Mouse (Mus musculus) stomach, postnatal 0 days (tissue): Measurements from ENCODE around the gene Zfp362. TPM values are rescaled to one million over a fixed set of nuclear protein-coding genes. Genes with fewer than 3 reads are reported as not detected.

ENCODE experiments used
- ATAC-seq: fragments of 200-750 bp; cut with Nextera tagmentation; 2 replicates; pipeline ENCODE4 v1.8.0; 2017; ENCODE audit not compliant: low FRiP score, low TSS enrichment
- DNase-seq: peaks from one replicate; pipeline ENCODE4 v3.0.0-alpha.2; 2016; ENCODE audit warnings: low spot score
- H3K27ac ChIP-seq: fragments of 300-500 bp; sonication (generic); replicated peaks from 2 replicates; pipeline ENCODE4 v1.5.1; 2014; ENCODE audit warnings: mild to moderate bottlenecking, control low read depth
- H3K27me3 ChIP-seq: fragments of 300-500 bp; sonication (generic); 2 replicates; pipeline ENCODE4 v1.6.1; 2014; ENCODE audit warnings: low read length; ENCODE audit not compliant: control insufficient read depth, insufficient read depth
- H3K36me3 ChIP-seq: fragments of 300-500 bp; sonication (generic); 2 replicates; pipeline ENCODE4 v1.6.1; 2014; ENCODE audit warnings: low read length, mixed read lengths; ENCODE audit not compliant: control insufficient read depth, insufficient read depth
- H3K4me1 ChIP-seq: fragments of 300-500 bp; sonication (generic); replicated peaks from 2 replicates; pipeline ENCODE4 v1.6.1; 2014; ENCODE audit warnings: antibody characterized with exemption; ENCODE audit not compliant: control insufficient read depth, insufficient read depth
- H3K4me2 ChIP-seq: fragments of 300-500 bp; sonication (generic); replicated peaks from 2 replicates; pipeline ENCODE4 v1.6.1; 2014; ENCODE audit warnings: low read depth, mild to moderate bottlenecking, control low read depth, moderate library complexity
- H3K4me3 ChIP-seq: fragments of 300-500 bp; sonication (generic); 2 replicates; pipeline ENCODE4 v1.5.1; 2014; ENCODE audit warnings: low read depth, low read length, control low read depth
- H3K9ac ChIP-seq: fragments of 300-500 bp; sonication (generic); 2 replicates; pipeline ENCODE4 v1.6.1; 2014; ENCODE audit warnings: mild to moderate bottlenecking, low read length, control low read depth, mixed read lengths
- H3K9me3 ChIP-seq: fragments of 300-500 bp; sonication (generic); 2 replicates; pipeline ENCODE4 v1.6.1; 2016; ENCODE audit warnings: low read length; ENCODE audit not compliant: control insufficient read depth
- CTCF ChIP-seq: IDR thresholded peaks from 2 replicates; pipeline ENCODE4 v1.5.1; 2016; ENCODE audit warnings: antibody characterized with exemption, low read depth, mild to moderate bottlenecking, moderate library complexity
- EP300 ChIP-seq: optimal IDR thresholded peaks from 2 replicates; pipeline ENCODE3; 2016; ENCODE audit warnings: antibody characterized with exemption
- WGBS: fragments of 180-500 bp; shearing (Covaris S2); extraction: QIAGEN DNeasy Blood & Tissue Kit; methylation state at CpG from one replicate; pipeline ENCODE4 v1.1.7; 2014; 5-methylcytosine and 5-hydroxymethylcytosine counted together
- polyA plus RNA-seq: library from polyadenylated mRNA; unstranded; fragments of >200 nt; fragmentation: Nextera tagmentation; extraction: Ambion mirVana; gene quantifications from 2 replicates; pipeline ENCODE4 v1.2.1, GENCODE M21; 2015

Zfp362 gene
- polyA plus RNA-seq, 1 experiment from 2014 or later: 11.3 TPM

GRCm38 (mm10) chr4:128766929-128767328, 38.9 kb downstream of the Zfp362 start:
- Histone ChIP-seq H3K9me3 (no peaks in the 10 kb centered on the region), H3K27me3 (no peaks in the 10 kb centered on the region), H3K4me1 (no peaks in the 10 kb centered on the region), H3K9ac (no peak overlapping the region), H3K4me2 (no peak overlapping the region), H3K27ac (no peak overlapping the region), H3K36me3 (no peaks in the 10 kb centered on the region), H3K4me3 (no peak overlapping the region)
- WGBS: 91% methylated on average over 20 of the region's 20 CpGs
- no peak for ATAC-seq
- TF ChIP-seq CTCF (no peak), EP300 (no peak)
- no peak for DNase-seq

- H3K9ac ChIP-seq: no peak overlapping the region
- WGBS: 79% methylated on average over 6 of the region's 6 CpGs
- ATAC-seq (no peak), DNase-seq (no peak)
- no peaks in the 10 kb centered on the region for H3K27me3 ChIP-seq
- no peaks in the 10 kb centered on the region for H3K9me3 ChIP-seq
- no peak overlapping the region for H3K27ac ChIP-seq
- no peak for TF ChIP-seq EP300
- no peak for TF ChIP-seq CTCF
- H3K4me1 ChIP-seq: no peaks in the 10 kb centered on the region
- no peak overlapping the region for H3K4me3 ChIP-seq
- no peaks in the 10 kb centered on the region for H3K36me3 ChIP-seq
- no peak overlapping the region for H3K4me2 ChIP-seq
Measured at GRCm38 (mm10) chr4:128760029-128760428, 45.8 kb downstream of the Zfp362 start.

GRCm38 (mm10) chr4:128759214-128759613, 46.6 kb downstream of the Zfp362 start:
- no peaks in the 10 kb centered on the region for H3K27me3 ChIP-seq
- DNase-seq (no peak), ATAC-seq (no peak)
- H3K36me3 ChIP-seq: no peaks in the 10 kb centered on the region
- H3K9ac ChIP-seq: no peak overlapping the region
- TF ChIP-seq EP300: no peak
- TF ChIP-seq CTCF: no peak
- H3K4me1 ChIP-seq: no peaks in the 10 kb centered on the region
- H3K9me3 ChIP-seq: no peaks in the 10 kb centered on the region
- H3K4me2 ChIP-seq: no peak overlapping the region
- no peak overlapping the region for H3K27ac ChIP-seq
- WGBS: 75% methylated on average over 5 of the region's 5 CpGs
- H3K4me3 ChIP-seq: no peak overlapping the region

GRCm38 (mm10) chr4:128755900-128756299, 49.9 kb downstream of the Zfp362 start:
- WGBS: 65% methylated on average over 7 of the region's 7 CpGs
- H3K27me3 ChIP-seq: no peaks in the 10 kb centered on the region
- H3K4me1 ChIP-seq: no peaks in the 10 kb centered on the region
- ATAC-seq (no peak), DNase-seq (no peak)
- H3K4me2 ChIP-seq: no peak overlapping the region
- no peak overlapping the region for H3K27ac ChIP-seq
- H3K36me3 ChIP-seq: peaks cover 22% of the 10 kb centered on the region
- H3K4me3 ChIP-seq: no peak overlapping the region
- H3K9ac ChIP-seq: no peak overlapping the region
- no peaks in the 10 kb centered on the region for H3K9me3 ChIP-seq
- TF ChIP-seq EP300 (no peak), CTCF (no peak)

GRCm38 (mm10) chr4:128755064-128755463, 50.8 kb downstream of the Zfp362 start, which contains the start of gene A3galt2:
Gene A3galt2, plus strand, starts transcription at chr4:128755364.
- 69% methylated on average over 3 of the region's 3 CpGs for WGBS
- TF ChIP-seq CTCF (no peak), EP300 (no peak)
- DNase-seq (no peak), ATAC-seq (no peak)
- Histone ChIP-seq H3K4me3 (no peak within 1 kb of the TSS), H3K4me2 (no peak within 1 kb of the TSS), H3K4me1 (no peaks in the 10 kb centered on the region), H3K27ac (no peak within 1 kb of the TSS), H3K27me3 (no peaks in the 10 kb centered on the region), H3K36me3 (peaks cover 23% of the 10 kb centered on the region), H3K9ac (no peak within 1 kb of the TSS), H3K9me3 (no peaks in the 10 kb centered on the region)

- DNase-seq (no peak), ATAC-seq (no peak)
- H3K4me3 ChIP-seq: no peak overlapping the region
- no peaks in the 10 kb centered on the region for H3K4me1 ChIP-seq
- no peak overlapping the region for H3K9ac ChIP-seq
- no peaks in the 10 kb centered on the region for H3K9me3 ChIP-seq
- TF ChIP-seq EP300 (no peak), CTCF (no peak)
- H3K4me2 ChIP-seq: no peak overlapping the region
- H3K27me3 ChIP-seq: no peaks in the 10 kb centered on the region
- H3K36me3 ChIP-seq: peaks cover 26% of the 10 kb centered on the region
- 91% methylated on average over 7 of the region's 7 CpGs for WGBS
- H3K27ac ChIP-seq: no peak overlapping the region
Measured at GRCm38 (mm10) chr4:128753571-128753970, 52.3 kb downstream of the Zfp362 start.
